Mouse (Mus musculus) skeletal muscle tissue, adult 2 months (tissue): ENCODE measurements around the gene Copb1.

ENCODE experiments used
- DNase-seq: peaks from one replicate; pipeline ENCODE4 v3.0.0-alpha.2; 2012; ENCODE audit warnings: low read depth, low spot score

Copb1 gene

GRCm38 (mm10) chr7:114253885-114254833 lies at the start of gene Copb1:
Copb1 (minus strand) TSS chr7:114254711.
- DNase-seq = peak; percentile 86

- peak; percentile 32 for DNase-seq
These were observed 46.8 kb upstream of the Copb1 start for GRCm38 (mm10) chr7:114301293-114301782.

- DNase-seq = no peak
These were observed 46.3 kb upstream of the Copb1 start for GRCm38 (mm10) chr7:114300782-114301181.

- DNase-seq = no peak
These were observed 44.7 kb upstream of the Copb1 start for GRCm38 (mm10) chr7:114299247-114299646.

GRCm38 (mm10) chr7:114294698-114295097 lies 40.2 kb upstream of the Copb1 start:
- DNase-seq = no peak

GRCm38 (mm10) chr7:114293903-114294302 lies 39.4 kb upstream of the Copb1 start:
- DNase-seq = no peak

GRCm38 (mm10) chr7:114292501-114292971 lies 38.0 kb upstream of the Copb1 start:
- DNase-seq = peak; percentile 58

GRCm38 (mm10) chr7:114291461-114292335 lies 37.2 kb upstream of the Copb1 start:
- peak; percentile 27 for DNase-seq

GRCm38 (mm10) chr7:114290078-114290506 lies 35.6 kb upstream of the Copb1 start:
- DNase-seq = no peak

- no peak for DNase-seq
These were observed 29.9 kb upstream of the Copb1 start for GRCm38 (mm10) chr7:114284296-114284910.

- no peak for DNase-seq
These were observed 28.5 kb upstream of the Copb1 start for GRCm38 (mm10) chr7:114283006-114283405.

GRCm38 (mm10) chr7:114281671-114282070 lies 27.2 kb upstream of the Copb1 start:
- DNase-seq = no peak

GRCm38 (mm10) chr7:114276005-114276752 lies 21.7 kb upstream of the Copb1 start, which contains the start of gene Psma1:
Psma1 (minus strand) TSS chr7:114276118.
- DNase-seq = peak; percentile 98

- no peak for DNase-seq
These were observed 21.0 kb upstream of the Copb1 start for GRCm38 (mm10) chr7:114275372-114276004.

- DNase-seq = no peak
These were observed 13.9 kb upstream of the Copb1 start for GRCm38 (mm10) chr7:114268446-114268845.

- DNase-seq = no peak
These were observed 2.8 kb downstream of the Copb1 start for GRCm38 (mm10) chr7:114251684-114252083.

- DNase-seq = no peak
These were observed 20.5 kb downstream of the Copb1 start for GRCm38 (mm10) chr7:114233980-114234379.

GRCm38 (mm10) chr7:114232982-114233381 lies 21.5 kb downstream of the Copb1 start:
- no peak for DNase-seq

- DNase-seq = no peak
These were observed 22.7 kb downstream of the Copb1 start for GRCm38 (mm10) chr7:114231857-114232256.

- DNase-seq = no peak
These were observed 28.0 kb downstream of the Copb1 start for GRCm38 (mm10) chr7:114226521-114226920.
